In the genomic region with DNA sequence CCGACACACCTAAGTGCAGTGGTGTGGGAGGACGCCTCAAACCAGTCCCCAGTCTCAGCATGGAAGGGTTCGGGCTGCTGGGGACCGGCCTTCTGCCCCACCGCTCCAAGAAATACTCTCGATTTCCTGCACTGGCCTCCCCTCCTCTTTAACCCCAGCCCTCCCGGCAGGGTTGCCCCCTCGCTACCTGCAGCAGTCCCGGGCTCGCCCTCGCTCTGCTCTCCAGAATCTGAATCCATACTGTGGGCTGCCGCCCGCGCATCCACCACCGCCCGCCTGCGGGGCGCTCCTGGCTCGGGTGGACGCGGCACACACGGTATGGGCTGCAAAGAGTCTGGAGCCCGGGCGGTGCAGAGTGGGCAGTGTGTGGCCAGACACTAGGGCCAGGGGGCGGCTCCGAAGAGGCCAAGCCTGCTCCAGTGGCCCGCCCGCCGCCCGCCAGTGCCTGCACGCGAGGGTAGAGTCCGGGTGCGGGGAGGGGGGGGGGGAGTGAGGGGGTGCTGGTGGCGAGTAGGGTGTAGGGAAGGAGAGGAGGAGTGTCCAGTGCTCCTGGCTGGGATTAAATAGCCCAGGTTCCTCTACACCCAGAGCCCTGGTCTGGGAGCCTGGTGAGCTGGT, we compare ENCODE assay signal across 8 mouse cellular contexts. TPM values are rescaled to one million over a fixed set of nuclear protein-coding genes. Genes with fewer than 3 reads are reported as not detected.
DNase-seq lines count a peak whose midpoint lies in the region; ATAC-seq lines count a peak whose summit lies in the region.

A gene (minus strand): TSS at position 357 of the 618 bp plus-strand sequence.

- peaks cover 8% of the 10 kb centered on the region for H3K4me1 ChIP-seq in intestine, embryonic 16.5 days (ENCODE audit: control insufficient read depth, insufficient read depth, low read length)
- peaks cover 31% of the 10 kb centered on the region for H3K4me1 ChIP-seq in limb, embryonic 15.5 days
- H3K4me1 ChIP-seq in midbrain, embryonic 13.5 days (replicated peaks), result peaks cover 18% of the 10 kb centered on the region

- H3K4me3 ChIP-seq in intestine, embryonic 16.5 days (ENCODE audit: low read length), result peak within 1 kb of the TSS; percentile 57
- peak within 1 kb of the TSS; percentile 53 for H3K4me3 ChIP-seq in limb, embryonic 15.5 days
- H3K4me3 ChIP-seq in midbrain, embryonic 13.5 days (replicated peaks), result peak within 1 kb of the TSS; percentile 58

- H3K9ac ChIP-seq in intestine, embryonic 16.5 days (ENCODE audit: low read depth, low read length), result peak within 1 kb of the TSS; percentile 65
- H3K9ac ChIP-seq in limb, embryonic 15.5 days, result peak within 1 kb of the TSS; percentile 62
- peak within 1 kb of the TSS; percentile 73 for H3K9ac ChIP-seq in midbrain, embryonic 13.5 days (replicated peaks)

- peak; percentile 84 for ATAC-seq in intestine, embryonic 16.5 days
- ATAC-seq in limb, embryonic 15.5 days (ENCODE audit: insufficient number of reproducible peaks, low FRiP score, low TSS enrichment, low read depth), result peak; percentile 76; the same call in 1 of the 2 replicates
- ATAC-seq in midbrain, embryonic 13.5 days, result peak; percentile 93

- no peaks in the 10 kb centered on the region for H3K9me3 ChIP-seq in intestine, embryonic 16.5 days (ENCODE audit: control insufficient read depth, low read length)
- H3K9me3 ChIP-seq in limb, embryonic 15.5 days, result no peaks in the 10 kb centered on the region
- H3K9me3 ChIP-seq in midbrain, embryonic 13.5 days, result no peaks in the 10 kb centered on the region

- DNase-seq in adrenal gland, adult (ENCODE audit: inconsistent age in 2 of 2, low spot score in 1 of 2), result peak; percentile 9 to 43
- DNase-seq in adrenal gland, adult 8-10 months, result no peak
- DNase-seq in adrenal gland, postnatal 36 days, result peak; percentile 8 to 29
- peak; percentile 31 for DNase-seq in gastrocnemius, postnatal 10 days
- DNase-seq in yolk sac, embryonic 10.5 days (ENCODE audit: low spot score), result peak; percentile 32

- H3K36me3 ChIP-seq in intestine, embryonic 16.5 days (ENCODE audit: control insufficient read depth, insufficient read depth, low read length), result no peaks in the 10 kb centered on the region
- H3K36me3 ChIP-seq in limb, embryonic 15.5 days, result no peaks in the 10 kb centered on the region
- no peaks in the 10 kb centered on the region for H3K36me3 ChIP-seq in midbrain, embryonic 13.5 days

- peaks cover 2% of the 10 kb centered on the region; the same call in 1 of the 2 replicates for H3K27me3 ChIP-seq in intestine, embryonic 16.5 days (replicated peaks; ENCODE audit: control insufficient read depth, insufficient read depth, low read length)
- H3K27me3 ChIP-seq in limb, embryonic 15.5 days, result peaks cover 24% of the 10 kb centered on the region
- peaks cover 30% of the 10 kb centered on the region for H3K27me3 ChIP-seq in midbrain, embryonic 13.5 days

- under 1% methylated on average over 26 of the region's 35 CpGs for WGBS in intestine, embryonic 16.5 days
- under 1% methylated on average over 30 of the region's 35 CpGs for WGBS in limb, embryonic 15.5 days
- WGBS in midbrain, embryonic 13.5 days, result under 1% methylated on average over 30 of the region's 35 CpGs

- H3K27ac ChIP-seq in intestine, embryonic 16.5 days (ENCODE audit: low read length), result no peak within 1 kb of the TSS
- H3K27ac ChIP-seq in limb, embryonic 15.5 days, result peak within 1 kb of the TSS; percentile 74
- no peak within 1 kb of the TSS for H3K27ac ChIP-seq in midbrain, embryonic 13.5 days

- H3K4me2 ChIP-seq in intestine, embryonic 16.5 days (ENCODE audit: low read depth, low read length), result peak within 1 kb of the TSS; percentile 99
- H3K4me2 ChIP-seq in limb, embryonic 15.5 days, result peak within 1 kb of the TSS; percentile 93
- H3K4me2 ChIP-seq in midbrain, embryonic 13.5 days (replicated peaks), result peak within 1 kb of the TSS; percentile 99

RNA-seq across cellular contexts. Expression of the gene that starts here (rescaled TPM):
- under 1 TPM; 0.10 to 0.62 (median 0.28) TPM for total RNA-seq in adrenal gland, adult 8-10 months (2022)
- total RNA-seq in adrenal gland, postnatal 36 days (2021), result under 1 TPM; 0.10 TPM
- under 1 TPM; 0.07 to 0.21 TPM for total RNA-seq in gastrocnemius, postnatal 10 days (2021)
- 0.15 and 0.20 TPM in 2 replicates for polyA plus RNA-seq in intestine, embryonic 16.5 days (2015; fragmentation: Nextera tagmentation; extraction: Ambion mirVana)
- polyA plus RNA-seq in limb, embryonic 15.5 days (2015; fragmentation: Nextera tagmentation; extraction: Ambion mirVana), result 3.7 and 4.1 TPM in 2 replicates
- 0.12 and 0.22 TPM in 2 replicates for polyA plus RNA-seq in midbrain, embryonic 13.5 days (2015; fragmentation: Nextera tagmentation; extraction: Ambion mirVana)

Comparison
In these comparisons a context has a peak if more than half of its experiments do, and no peak if none do; other contexts are left out.
1. Peak in DNase-seq in adrenal gland, postnatal 36 days; RNA of the gene not detected or under 1 TPM.
2. Peak in DNase-seq in gastrocnemius, postnatal 10 days; RNA of the gene not detected or under 1 TPM.
3. Peak in ATAC-seq, H3K4me3 ChIP-seq, H3K9ac ChIP-seq and H3K4me2 ChIP-seq in intestine, embryonic 16.5 days; RNA of the gene not detected or under 1 TPM.
4. Peak in ATAC-seq, H3K4me3 ChIP-seq, H3K9ac ChIP-seq and H3K4me2 ChIP-seq in midbrain, embryonic 13.5 days; RNA of the gene not detected or under 1 TPM.